ENCODE assay signal across 11 mouse cellular contexts in genomic region chr1:135130376-135131018, GRCm38 (mm10). TPM values are rescaled to one million over a fixed set of nuclear protein-coding genes. Genes with fewer than 3 reads are reported as not detected.
A peak's percentile ranks its signal among the peaks of the same experiment; 100 is the strongest.
DNase-seq lines count a peak whose midpoint lies in the region; ATAC-seq and TF ChIP-seq lines count a peak whose summit lies in the region.
"Had no signal": no experiment of that assay in that cellular context is flagged by ENCODE, and none has a peak within 500 bp of the region (broad histone marks: within the 10 kb centered on the region; RNA-seq: fewer than 3 reads in every experiment).

No protein-coding gene starts in this region.

- H3K27me3 ChIP-seq in stomach, embryonic 15.5 days (replicated peaks), result 0 out of 2 replicates have a peak, but pooled peaks cover 3% of the 10 kb centered on the region
- no peaks in the 10 kb centered on the region for H3K27me3 ChIP-seq in stomach, postnatal 0 days (ENCODE audit: control insufficient read depth, insufficient read depth, low read length)
- no peaks in the 10 kb centered on the region for H3K27me3 ChIP-seq in small intestine, adult 2 months (ENCODE audit: control insufficient read depth, insufficient read depth, low read length)

- H3K36me3 ChIP-seq in stomach, embryonic 15.5 days, result no peaks in the 10 kb centered on the region
- no peaks in the 10 kb centered on the region for H3K36me3 ChIP-seq in stomach, postnatal 0 days (ENCODE audit: control insufficient read depth, insufficient read depth, low read length)
- no peaks in the 10 kb centered on the region for H3K36me3 ChIP-seq in small intestine, adult 2 months (ENCODE audit: control insufficient read depth, insufficient read depth, low read length)

- TF ChIP-seq POLR2A in bone marrow, adult 2 months (IDR thresholded peaks at IDR 0.05; ENCODE audit: borderline replicate concordance, control insufficient read depth, low read depth, low read length), result no peak
- TF ChIP-seq POLR2A in small intestine, adult 2 months (IDR thresholded peaks at IDR 0.05; ENCODE audit: low read depth, low read length), result no peak

- H3K4me1 ChIP-seq in stomach, embryonic 15.5 days, result 0 out of 2 replicates have a peak, but pooled peaks cover 23% of the 10 kb centered on the region
- H3K4me1 ChIP-seq in stomach, postnatal 0 days (replicated peaks; ENCODE audit: control insufficient read depth, insufficient read depth), result 0 out of 2 replicates have a peak, but pooled peaks cover 2% of the 10 kb centered on the region
- H3K4me1 ChIP-seq in bone marrow, adult 2 months (ENCODE audit: control insufficient read depth, insufficient read depth, low read length), result peaks cover 14% of the 10 kb centered on the region
- H3K4me1 ChIP-seq in small intestine, adult 2 months (ENCODE audit: control insufficient read depth, insufficient read depth, insufficient read length, low read length), result peaks cover 9% of the 10 kb centered on the region; the same call in 1 of the 2 replicates

- no peak for TF ChIP-seq EP300 in stomach, postnatal 0 days (optimal IDR thresholded peaks at IDR 0.05)

- H3K9me3 ChIP-seq in stomach, embryonic 15.5 days, result no peaks in the 10 kb centered on the region
- H3K9me3 ChIP-seq in stomach, postnatal 0 days (ENCODE audit: control insufficient read depth, low read length), result no peaks in the 10 kb centered on the region

- ATAC-seq in stomach, embryonic 15.5 days (ENCODE audit: insufficient read depth, low FRiP score, low read depth), result no peak
- no peak for ATAC-seq in stomach, postnatal 0 days (ENCODE audit: low FRiP score, low TSS enrichment)
- ATAC-seq: intestine, postnatal 0 days had no signal

- no peak overlapping the region for H3K4me3 ChIP-seq in gastrocnemius, adult 2 months
- H3K4me3 ChIP-seq in stomach, embryonic 15.5 days (replicated peaks), result no peak overlapping the region
- no peak overlapping the region for H3K4me3 ChIP-seq in stomach, postnatal 0 days (ENCODE audit: low read depth, low read length)
- no peak overlapping the region for H3K4me3 ChIP-seq in bone marrow, adult 2 months (replicated peaks; ENCODE audit: control insufficient read depth, low read depth, low read length)
- peak overlapping the region; percentile 26; the same call in 1 of the 2 replicates for H3K4me3 ChIP-seq in small intestine, adult 2 months (ENCODE audit: low read depth, low read length)

- no peak overlapping the region for H3K4me2 ChIP-seq in stomach, embryonic 15.5 days
- no peak overlapping the region for H3K4me2 ChIP-seq in stomach, postnatal 0 days (replicated peaks; ENCODE audit: low read depth)

- WGBS in stomach, embryonic 15.5 days, result 45% methylated on average over 2 of the region's 2 CpGs
- WGBS in stomach, postnatal 0 days, result 78% methylated on average over 2 of the region's 2 CpGs
- 7% methylated on average over 2 of the region's 2 CpGs for WGBS in bone marrow, adult 2 months
- WGBS in small intestine, adult 2 months, result 47% methylated on average over 2 of the region's 2 CpGs

- peak; percentile 26 for DNase-seq in gastrocnemius, adult 2 months
- DNase-seq in gastrocnemius, adult 18-20 months (ENCODE audit: low spot score), result no peak
- no peak for DNase-seq in stomach, postnatal 0 days (ENCODE audit: low spot score)
- no peak for DNase-seq in T-cell, adult 2 months (ENCODE audit: low spot score)
- no peak for DNase-seq in cerebellum, postnatal 10 days

- intact Hi-C loops in gastrocnemius, adult 2 months (cut with DNase I), result no loop called here

- no peak for TF ChIP-seq CTCF in gastrocnemius, adult 2 months (IDR thresholded peaks at IDR 0.05)
- TF ChIP-seq CTCF in stomach, postnatal 0 days (IDR thresholded peaks at IDR 0.05; ENCODE audit: low read depth), result no peak
- TF ChIP-seq CTCF in bone marrow, adult 2 months (IDR thresholded peaks at IDR 0.05; ENCODE audit: control insufficient read depth, insufficient read depth, low read length), result no peak
- TF ChIP-seq CTCF in small intestine, adult 2 months (IDR thresholded peaks at IDR 0.05; ENCODE audit: extremely low read depth, insufficient read length, insufficient replicate concordance, low read depth, low read length), result no peak

- no peak overlapping the region for H3K9ac ChIP-seq in stomach, embryonic 15.5 days
- H3K9ac ChIP-seq in stomach, postnatal 0 days (ENCODE audit: low read length), result no peak overlapping the region

- H3K27ac ChIP-seq in gastrocnemius, adult 2 months, result no peak overlapping the region
- H3K27ac ChIP-seq in stomach, embryonic 15.5 days, result peak overlapping the region; percentile 14; the same call in 1 of the 2 replicates
- H3K27ac ChIP-seq in stomach, postnatal 0 days (replicated peaks), result no peak overlapping the region
- peak overlapping the region; percentile 90 for H3K27ac ChIP-seq in bone marrow, adult 2 months (ENCODE audit: control insufficient read depth, insufficient read depth, low read depth, low read length, poor library complexity)
- H3K27ac ChIP-seq in small intestine, adult 2 months (ENCODE audit: insufficient read depth, low read depth, low read length), result peak overlapping the region; percentile 41; the same call in 1 of the 2 replicates

RNA-seq across cellular contexts. Expression of gene Ptpn7, which starts 2.0 kb away (rescaled TPM):
- total RNA-seq in gastrocnemius, adult 2 months (2021), result under 1 TPM in 1 of 2 experiments, not detected in 1; 0.17 TPM
- total RNA-seq in gastrocnemius, adult 18-20 months (2021), result under 1 TPM; 0.07 to 0.14 TPM
- polyA plus RNA-seq in stomach, embryonic 15.5 days (2015; fragmentation: Nextera tagmentation; extraction: Ambion mirVana), result 2.4 and 3.3 TPM in 2 replicates
- 0.32 and 0.46 TPM in 2 replicates for polyA plus RNA-seq in stomach, postnatal 0 days (2015; fragmentation: Nextera tagmentation; extraction: Ambion mirVana)
- polyA plus RNA-seq in bone marrow, adult 2 months (2011; ENCODE audit: insufficient read depth, insufficient read length, low replicate concordance, missing spikeins), result 17.0 and 27.6 TPM in 2 replicates
- polyA plus RNA-seq in small intestine, adult 2 months (2012; rRNA removed), result 3.9 and 5.4 TPM in 2 replicates

RNA-seq across cellular contexts. Expression of gene Arl8a, which starts 16.1 kb away (rescaled TPM):
- 10 to 100 TPM; 16.5 to 17.8 TPM for total RNA-seq in gastrocnemius, adult 2 months (2021)
- total RNA-seq in gastrocnemius, adult 18-20 months (2021), result 10 to 100 TPM; 17.4 to 22.5 TPM
- polyA plus RNA-seq in stomach, embryonic 15.5 days (2015; fragmentation: Nextera tagmentation; extraction: Ambion mirVana), result 54.9 and 55.4 TPM in 2 replicates
- polyA plus RNA-seq in stomach, postnatal 0 days (2015; fragmentation: Nextera tagmentation; extraction: Ambion mirVana), result 42.2 and 43.9 TPM in 2 replicates
- polyA plus RNA-seq in bone marrow, adult 2 months (2011; ENCODE audit: insufficient read depth, insufficient read length, low replicate concordance, missing spikeins), result 22.5 and 44.9 TPM in 2 replicates
- polyA plus RNA-seq in small intestine, adult 2 months (2012; rRNA removed), result 31.0 and 82.9 TPM in 2 replicates

RNA-seq across cellular contexts. Expression of gene Lgr6, which starts 25.4 kb away (rescaled TPM):
- total RNA-seq in gastrocnemius, adult 2 months (2021), result under 1 TPM; 0.08 to 0.86 TPM
- total RNA-seq in gastrocnemius, adult 18-20 months (2021), result under 1 TPM; 0.11 to 0.57 TPM
- polyA plus RNA-seq in stomach, embryonic 15.5 days (2015; fragmentation: Nextera tagmentation; extraction: Ambion mirVana), result 1.6 and 1.8 TPM in 2 replicates
- polyA plus RNA-seq in stomach, postnatal 0 days (2015; fragmentation: Nextera tagmentation; extraction: Ambion mirVana), result 0.35 and 1.0 TPM in 2 replicates
- not detected in 2 replicates for polyA plus RNA-seq in bone marrow, adult 2 months (2011; ENCODE audit: insufficient read depth, insufficient read length, low replicate concordance, missing spikeins)
- 0.06 and 0.17 TPM in 2 replicates for polyA plus RNA-seq in small intestine, adult 2 months (2012; rRNA removed)
- total RNA-seq: monocyte, adult 5-6 weeks had no signal

RNA-seq across cellular contexts. Expression of gene Gpr37l1, which starts 37.0 kb away (rescaled TPM):
- under 1 TPM; 0.38 to 0.56 TPM for total RNA-seq in gastrocnemius, adult 2 months (2021)
- total RNA-seq in gastrocnemius, adult 18-20 months (2021), result under 1 TPM; 0.46 to 0.55 TPM
- polyA plus RNA-seq in stomach, embryonic 15.5 days (2015; fragmentation: Nextera tagmentation; extraction: Ambion mirVana), result 0.35 and 0.78 TPM in 2 replicates
- 3.1 and 3.4 TPM in 2 replicates for polyA plus RNA-seq in stomach, postnatal 0 days (2015; fragmentation: Nextera tagmentation; extraction: Ambion mirVana)
- 0.67 TPM in 1 of 2 replicates, not detected in the other for polyA plus RNA-seq in bone marrow, adult 2 months (2011; ENCODE audit: insufficient read depth, insufficient read length, low replicate concordance, missing spikeins)
- polyA plus RNA-seq in small intestine, adult 2 months (2012; rRNA removed), result 1.9 and 2.2 TPM in 2 replicates
- total RNA-seq: common myeloid progenitor, adult 5-6 weeks; monocyte, adult 5-6 weeks had no signal

Comparison
In these comparisons a context has a peak if more than half of its experiments do, and no peak if none do; other contexts are left out.
1. H3K27ac ChIP-seq: peak in stomach, embryonic 15.5 days (single experiment), bone marrow, adult 2 months (single experiment) and small intestine, adult 2 months (single experiment); none in gastrocnemius, adult 2 months (single experiment) and stomach, postnatal 0 days (single experiment).